Mouse (Mus musculus): ENCODE measurements around the gene Zscan21.

GRCm38 (mm10) chr5:138088366-138088765 lies 28.3 kb upstream of the Zscan21 start:
- TF ChIP-seq CTCF (IDR thresholded peaks at IDR 0.05; ENCODE audit: low read depth) (no peak), EP300 (optimal IDR thresholded peaks at IDR 0.05) (no peak)

Data from stomach, postnatal 0 days (tissue).